8 mouse cellular contexts compared by ENCODE assay signal in the genomic region with DNA sequence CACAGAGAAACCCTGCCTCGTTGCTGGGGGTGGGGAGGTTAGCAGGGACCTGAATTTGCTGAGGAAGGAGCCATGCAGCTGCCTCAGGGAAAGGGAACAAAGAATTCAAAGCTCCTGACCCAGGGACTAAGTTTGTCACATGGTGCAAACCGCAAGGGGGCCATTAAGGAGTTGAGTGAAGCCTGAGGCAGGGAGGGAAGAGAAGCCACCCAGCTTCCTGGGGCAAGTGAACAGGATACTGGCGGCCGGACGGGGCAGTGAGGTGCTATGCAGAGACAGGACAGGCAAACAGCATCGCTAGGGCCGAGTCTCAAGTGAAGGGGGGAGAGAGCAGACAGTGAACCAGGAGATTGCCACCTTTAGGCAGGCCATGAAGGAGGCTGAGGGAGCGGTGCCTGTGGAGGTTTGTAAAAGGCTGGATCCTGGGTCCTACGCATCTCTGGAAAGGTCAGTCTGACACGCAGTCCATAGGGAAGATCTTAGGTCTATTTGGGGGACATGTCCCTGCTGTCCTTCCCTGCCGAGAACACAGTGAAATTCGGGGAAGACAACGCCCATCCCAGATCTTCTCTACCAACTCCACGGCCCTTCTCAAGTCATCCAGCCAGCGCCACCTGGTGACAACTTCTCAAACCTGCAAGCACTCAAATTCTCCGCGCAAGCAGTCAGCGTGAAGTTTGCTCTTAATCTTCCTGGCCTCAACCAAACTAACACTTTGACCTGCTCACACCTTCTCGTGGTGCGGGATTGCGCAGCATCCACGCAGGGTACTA. TPM values are rescaled to one million over a fixed set of nuclear protein-coding genes. Genes with fewer than 3 reads are reported as not detected.
DNase-seq lines count a peak whose midpoint lies in the region; ATAC-seq lines count a peak whose summit lies in the region.

No protein-coding gene starts in this region.

- H3K27me3 ChIP-seq in limb, embryonic 13.5 days: peaks cover 62% of the 10 kb centered on the region
- peaks cover 27% of the 10 kb centered on the region; the same call in 1 of the 2 replicates for H3K27me3 ChIP-seq in midbrain, embryonic 14.5 days (ENCODE audit: control insufficient read depth, insufficient read depth, low read length)

- peak; percentile 45 for ATAC-seq in limb, embryonic 13.5 days (ENCODE audit: low FRiP score, low read depth)
- 0 out of 2 replicates have a peak, but pooled peaks have one; percentile 10 for ATAC-seq in midbrain, embryonic 14.5 days (ENCODE audit: low FRiP score, low TSS enrichment)

- H3K9ac ChIP-seq in limb, embryonic 13.5 days: peak overlapping the region; percentile 43; the same call in 1 of the 2 replicates
- H3K9ac ChIP-seq in midbrain, embryonic 14.5 days (replicated peaks; ENCODE audit: low read length): no peak overlapping the region

- H3K4me3 ChIP-seq in limb, embryonic 13.5 days: peak overlapping the region; percentile 27
- H3K4me3 ChIP-seq in midbrain, embryonic 14.5 days (replicated peaks; ENCODE audit: low read depth, low read length): no peak overlapping the region

- DNase-seq in urinary bladder, adult 18-20 months (ENCODE audit: low spot score in 2 of 2): peak; percentile 68 to 77
- no peak for DNase-seq in urinary bladder, postnatal 10 days (ENCODE audit: low spot score)
- peak; percentile 79 for DNase-seq in embryo, embryonic 9.5 days (ENCODE audit: extremely low spot score)
- peak; percentile 80 to 92 for DNase-seq in heart, adult 18-20 months
- DNase-seq in kidney, adult 18-20 months: peak; percentile 87
- DNase-seq in midbrain, embryonic 14.5 days: peak; percentile 89
- DNase-seq in spleen, adult 18-20 months: peak; percentile 41 to 73

- no peak overlapping the region for H3K27ac ChIP-seq in limb, embryonic 13.5 days
- H3K27ac ChIP-seq in midbrain, embryonic 14.5 days (replicated peaks; ENCODE audit: low read depth, low read length): no peak overlapping the region

- peak overlapping the region; percentile 61 for H3K4me2 ChIP-seq in limb, embryonic 13.5 days (replicated peaks)
- H3K4me2 ChIP-seq in midbrain, embryonic 14.5 days (ENCODE audit: low read length): peak overlapping the region; percentile 48

- H3K4me1 ChIP-seq in limb, embryonic 13.5 days: peaks cover 10% of the 10 kb centered on the region
- 0 out of 2 replicates have a peak, but pooled peaks cover 3% of the 10 kb centered on the region for H3K4me1 ChIP-seq in midbrain, embryonic 14.5 days (ENCODE audit: control insufficient read depth, insufficient read depth, low read length)

- 8% methylated on average over 22 of the region's 22 CpGs for WGBS in limb, embryonic 13.5 days
- WGBS in midbrain, embryonic 14.5 days: 4% methylated on average over 22 of the region's 22 CpGs

- no peaks in the 10 kb centered on the region for H3K9me3 ChIP-seq in limb, embryonic 13.5 days
- no peaks in the 10 kb centered on the region for H3K9me3 ChIP-seq in midbrain, embryonic 14.5 days (ENCODE audit: control insufficient read depth, low read length)

- no peaks in the 10 kb centered on the region for H3K36me3 ChIP-seq in limb, embryonic 13.5 days
- H3K36me3 ChIP-seq in midbrain, embryonic 14.5 days (ENCODE audit: control insufficient read depth, insufficient read depth, low read length): no peaks in the 10 kb centered on the region

RNA-seq across cellular contexts. Expression of a gene that starts 1.8 kb away (rescaled TPM):
- 1 to 10 TPM; 1.6 to 2.9 TPM for total RNA-seq in heart, adult 18-20 months (2021)
- polyA plus RNA-seq in limb, embryonic 13.5 days (2015; fragmentation: Nextera tagmentation; extraction: Ambion mirVana): 1.6 and 1.8 TPM in 2 replicates
- polyA plus RNA-seq in midbrain, embryonic 14.5 days (2014; fragmentation: Nextera tagmentation; extraction: Ambion mirVana): 0.42 and 0.74 TPM in 2 replicates

RNA-seq across cellular contexts. Expression of a gene that starts 14.5 kb away (rescaled TPM):
- total RNA-seq in heart, adult 18-20 months (2021): 1 to 10 TPM; 3.4 to 3.7 TPM
- polyA plus RNA-seq in limb, embryonic 13.5 days (2015; fragmentation: Nextera tagmentation; extraction: Ambion mirVana): 23.0 and 25.4 TPM in 2 replicates
- polyA plus RNA-seq in midbrain, embryonic 14.5 days (2014; fragmentation: Nextera tagmentation; extraction: Ambion mirVana): 55.8 and 67.5 TPM in 2 replicates
